Mouse (Mus musculus): Measurements from ENCODE around the gene Olfr1411.

Gene Olfr1411

GRCm38 (mm10) chr1:92640393-92640792 is 46.2 kb downstream of the Olfr1411 start:
- no peak for DNase-seq

GRCm38 (mm10) chr1:92641514-92642272 is 47.5 kb downstream of the Olfr1411 start, which contains the start of gene Cops9:
Gene Cops9 (minus strand): TSS chr1:92641985.
- DNase-seq: peak; percentile 97

DNA sequence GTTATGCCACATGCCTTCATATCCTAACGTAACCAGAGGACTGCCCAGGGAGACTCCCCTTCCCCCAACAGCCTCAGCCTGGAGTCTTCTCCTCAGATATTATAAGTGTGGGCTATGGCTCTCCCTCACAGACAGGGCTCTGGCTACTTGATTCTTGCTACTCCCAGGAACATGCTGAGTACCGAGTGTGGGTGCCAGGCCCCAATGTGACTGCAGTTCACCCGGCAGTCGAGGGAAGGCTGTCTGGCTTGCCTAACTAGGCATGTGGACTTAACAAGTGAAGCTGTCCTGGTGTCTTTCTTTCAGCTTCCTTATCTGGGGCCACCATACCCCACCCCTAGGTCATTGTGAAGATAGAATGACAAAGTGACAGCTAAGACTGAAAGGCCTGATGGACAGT is 49.5 kb downstream of the Olfr1411 start:
- DNase-seq: no peak

- no peak for DNase-seq
Observed at GRCm38 (mm10) chr1:92644916-92645315, 50.7 kb downstream of the Olfr1411 start.

DNA sequence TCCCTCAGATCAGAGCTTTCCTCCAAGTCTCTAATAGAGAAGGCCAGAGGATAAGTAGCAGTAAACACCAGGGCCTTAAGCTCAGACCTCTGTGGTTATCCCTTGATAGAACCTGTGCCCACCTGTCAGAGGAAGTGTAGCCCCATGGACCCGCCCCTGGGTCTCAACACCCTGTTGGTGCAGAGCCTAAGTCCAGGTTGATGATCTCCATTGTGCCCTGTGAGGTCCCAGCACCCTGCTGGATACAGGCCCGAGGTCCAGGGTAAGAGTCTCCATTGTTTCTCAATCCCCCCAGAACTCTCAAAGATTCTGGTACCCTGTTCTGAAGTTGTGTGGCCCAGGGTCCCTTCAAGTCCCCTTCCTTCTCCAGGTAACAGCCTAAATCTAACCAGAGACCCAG is 51.9 kb downstream of the Olfr1411 start:
- DNase-seq: no peak

- no peak for DNase-seq
Observed at GRCm38 (mm10) chr1:92646601-92647000, 52.4 kb downstream of the Olfr1411 start.

GRCm38 (mm10) chr1:92647026-92647425 is 52.8 kb downstream of the Olfr1411 start:
- DNase-seq: no peak
